Mouse (Mus musculus) adrenal gland, postnatal 25 days (tissue): ENCODE data around the gene Krtap19-4. TPM values are rescaled to one million over a fixed set of nuclear protein-coding genes. Genes with fewer than 3 reads are reported as not detected.

Source experiments
- DNase-seq: peaks from one replicate; pipeline ENCODE4 v3.0.0; 2021; ENCODE audit warnings: mixed read lengths
- long read RNA-seq: library from polyadenylated mRNA; stranded (forward); transcript quantifications from one replicate; pipeline ENCODE4 v2.0.0, GENCODE M21; 2021
- total RNA-seq: library from RNA; stranded (reverse); gene quantifications from 2 replicates; pipeline ENCODE4 v1.2.3, GENCODE M21; 2021

Krtap19-4 gene
- not detected in 2 replicates for total RNA-seq
- long read RNA-seq, result 0 reads

GRCm38 (mm10) chr16:88884989-88885388 lies at the start of gene Krtap19-4:
Gene Krtap19-4 (minus strand): TSS chr16:88885089.
- no peak for DNase-seq

GRCm38 (mm10) chr16:88932165-88932564 lies 47.3 kb upstream of the Krtap19-4 start, which contains the start of gene Krtap19-9b:
Gene Krtap19-9b (minus strand): TSS chr16:88932265.
- no peak for DNase-seq

- DNase-seq, result no peak
These were observed 11.5 kb upstream of the Krtap19-4 start, which contains the start of gene Krtap19-5 for GRCm38 (mm10) chr16:88896357-88896756. Gene Krtap19-5 (minus strand): TSS chr16:88896457.

GRCm38 (mm10) chr16:88886870-88887269 lies 2.0 kb upstream of the Krtap19-4 start:
- DNase-seq, result no peak

- no peak for DNase-seq
These were observed 7.0 kb downstream of the Krtap19-4 start, which contains the start of gene Krtap19-3 for GRCm38 (mm10) chr16:88877938-88878337. Gene Krtap19-3 (minus strand): TSS chr16:88878038.

- DNase-seq, result no peak
These were observed 10.7 kb downstream of the Krtap19-4 start, which contains the start of gene Krtap19-2 for GRCm38 (mm10) chr16:88874169-88874568. Gene Krtap19-2 (minus strand): TSS chr16:88874269.

- DNase-seq, result no peak
These were observed 15.6 kb downstream of the Krtap19-4 start, which contains the start of gene Krtap19-1 for GRCm38 (mm10) chr16:88869311-88869710. Gene Krtap19-1 (minus strand): TSS chr16:88869411.

GRCm38 (mm10) chr16:88864887-88865407 lies 19.9 kb downstream of the Krtap19-4 start:
- DNase-seq, result no peak

GRCm38 (mm10) chr16:88851450-88851849 lies 33.4 kb downstream of the Krtap19-4 start:
- DNase-seq, result peak; percentile 3

GRCm38 (mm10) chr16:88848558-88848957 lies 36.3 kb downstream of the Krtap19-4 start:
- DNase-seq, result no peak

GRCm38 (mm10) chr16:88847363-88847762 lies 37.5 kb downstream of the Krtap19-4 start:
- no peak for DNase-seq

Other genes with a start within 250 kb of the Krtap19-4 start
- not detected in 2 replicates for gene Krtap26-1, start 237.3 kb downstream of the Krtap19-4 start, total RNA-seq
- gene Krtap27-1, start 213.4 kb downstream of the Krtap19-4 start, total RNA-seq, result not detected in 2 replicates
- gene 2310061N02Rik, start 177.1 kb downstream of the Krtap19-4 start, total RNA-seq, result not detected in 2 replicates
- gene Krtap13-1, start 156.2 kb downstream of the Krtap19-4 start, total RNA-seq, result not detected in 2 replicates
- not detected in 2 replicates for gene Krtap13, start 133.5 kb downstream of the Krtap19-4 start, total RNA-seq
- not detected in 2 replicates for gene 2310034C09Rik, start 126.2 kb downstream of the Krtap19-4 start, total RNA-seq
- not detected in 2 replicates for gene 2310057N15Rik, start 110.9 kb downstream of the Krtap19-4 start, total RNA-seq
- not detected in 2 replicates for gene Gm5965, start 107.2 kb downstream of the Krtap19-4 start, total RNA-seq
- not detected in 2 replicates for gene Gm20741, start 72.9 kb downstream of the Krtap19-4 start, total RNA-seq
- not detected in 2 replicates for gene Krtap15, start 64.9 kb downstream of the Krtap19-4 start, total RNA-seq
- not detected in 2 replicates for gene Krtap14, start 58.9 kb downstream of the Krtap19-4 start, total RNA-seq
- not detected in 2 replicates for gene Krtap19-1, start 15.7 kb downstream of the Krtap19-4 start, total RNA-seq
- gene Krtap19-2, start 10.8 kb downstream of the Krtap19-4 start, total RNA-seq, result not detected in 2 replicates
- gene Krtap19-3, start 7.1 kb downstream of the Krtap19-4 start, total RNA-seq, result not detected in 2 replicates
- not detected in 2 replicates for gene Krtap19-5, start 11.4 kb upstream of the Krtap19-4 start, total RNA-seq
- gene Krtap19-9b, start 47.2 kb upstream of the Krtap19-4 start, total RNA-seq, result not detected in 2 replicates
- not detected in 2 replicates for gene Krtap16-3, start 77.8 kb upstream of the Krtap19-4 start, total RNA-seq
- not detected in 2 replicates for gene Krtap22-2, start 125.7 kb upstream of the Krtap19-4 start, total RNA-seq
- not detected in 2 replicates for gene Gm10229, start 130.2 kb upstream of the Krtap19-4 start, total RNA-seq
- gene Krtap6-1, start 146.6 kb upstream of the Krtap19-4 start, total RNA-seq, result not detected in 2 replicates
- not detected in 2 replicates for gene Gm10228, start 156.4 kb upstream of the Krtap19-4 start, total RNA-seq
- gene Krtap6-5, start 162.8 kb upstream of the Krtap19-4 start, total RNA-seq, result not detected in 2 replicates
- gene 1110025L11Rik, start 178.9 kb upstream of the Krtap19-4 start, total RNA-seq, result not detected in 2 replicates
- not detected in 2 replicates for gene Krtap6-3, start 198.9 kb upstream of the Krtap19-4 start, total RNA-seq